Mouse (Mus musculus) brain, embryonic 14.5 days (tissue): ENCODE results near the gene Srr.

Experiments used
- CTCF ChIP-seq: fragments of 200-500 bp; IDR thresholded peaks from 2 replicates; pipeline ENCODE4 v1.5.1; 2012; ENCODE audit warnings: inconsistent platforms, mild to moderate bottlenecking, moderate library complexity, borderline replicate concordance; ENCODE audit not compliant: insufficient read depth, insufficient read length; ENCODE audit errors: extremely low read depth
- POLR2A ChIP-seq: fragments of 200-500 bp; IDR thresholded peaks from 2 replicates; pipeline ENCODE4 v1.6.1; 2012; ENCODE audit warnings: mild to moderate bottlenecking, inconsistent platforms, borderline replicate concordance; ENCODE audit not compliant: poor library complexity, insufficient read depth, insufficient read length, severe bottlenecking; ENCODE audit errors: extremely low read depth

- peak; percentile 66 for TF ChIP-seq CTCF
- no peak for TF ChIP-seq POLR2A
These were observed 62.3 kb downstream of the Srr start for GRCm38 (mm10) chr11:74863471-74863870.
